Mouse (Mus musculus): ENCODE measurements around the gene Orm2. TPM values are rescaled to one million over a fixed set of nuclear protein-coding genes. Genes with fewer than 3 reads are reported as not detected.

The Orm2 gene
- polyA plus RNA-seq, 2 experiments = not detected

- no peaks in the 10 kb centered on the region for H3K36me3 ChIP-seq (ENCODE audit: control insufficient read depth, insufficient read depth, low read length)
- H3K27me3 ChIP-seq (ENCODE audit: control insufficient read depth, insufficient read depth, low read length) = no peaks in the 10 kb centered on the region
- no peaks in the 10 kb centered on the region for H3K9me3 ChIP-seq (ENCODE audit: control insufficient read depth, low read length)
- no peaks in the 10 kb centered on the region for H3K4me1 ChIP-seq (ENCODE audit: control insufficient read depth, insufficient read depth, low read length)
- H3K4me3 ChIP-seq (replicated peaks; ENCODE audit: low read length) = no peak overlapping the region
- no peak for TF ChIP-seq POLR2A (IDR thresholded peaks at IDR 0.05; ENCODE audit: borderline replicate concordance, extremely low read depth, insufficient read depth, insufficient read length)
- H3K9ac ChIP-seq (ENCODE audit: low read depth, low read length, severe bottlenecking) = no peak overlapping the region
- ATAC-seq (ENCODE audit: low FRiP score, low read depth) (no peak), DNase-seq (ENCODE audit: low spot score) (no peak)
- H3K27ac ChIP-seq (replicated peaks; ENCODE audit: low read depth, low read length) = no peak overlapping the region
- H3K4me2 ChIP-seq (replicated peaks; ENCODE audit: low read depth, low read length, severe bottlenecking) = no peak overlapping the region
These were observed 17.0 kb upstream of the Orm2 start for GRCm38 (mm10) chr4:63345261-63345660.

- no peaks in the 10 kb centered on the region for H3K27me3 ChIP-seq (ENCODE audit: control insufficient read depth, insufficient read depth, low read length)
- no peak for DNase-seq (ENCODE audit: low spot score)
- no peak overlapping the region for H3K4me3 ChIP-seq (replicated peaks; ENCODE audit: low read length)
- no peak overlapping the region for H3K4me2 ChIP-seq (replicated peaks; ENCODE audit: low read depth, low read length, severe bottlenecking)
- no peaks in the 10 kb centered on the region for H3K36me3 ChIP-seq (ENCODE audit: control insufficient read depth, insufficient read depth, low read length)
- H3K9me3 ChIP-seq (ENCODE audit: control insufficient read depth, low read length) = no peaks in the 10 kb centered on the region
- no peak for ATAC-seq (ENCODE audit: low FRiP score, low read depth)
- H3K4me1 ChIP-seq (ENCODE audit: control insufficient read depth, insufficient read depth, low read length) = peaks cover 3% of the 10 kb centered on the region
- no peak overlapping the region for H3K9ac ChIP-seq (ENCODE audit: low read depth, low read length, severe bottlenecking)
- 81% methylated on average over 4 of the region's 4 CpGs for WGBS
- TF ChIP-seq POLR2A (IDR thresholded peaks at IDR 0.05; ENCODE audit: borderline replicate concordance, extremely low read depth, insufficient read depth, insufficient read length) = no peak
- no peak overlapping the region for H3K27ac ChIP-seq (replicated peaks; ENCODE audit: low read depth, low read length)
These were observed 15.6 kb upstream of the Orm2 start for GRCm38 (mm10) chr4:63346659-63347058.

- H3K27ac ChIP-seq (replicated peaks; ENCODE audit: low read depth, low read length) = no peak overlapping the region
- no peaks in the 10 kb centered on the region for H3K9me3 ChIP-seq (ENCODE audit: control insufficient read depth, low read length)
- TF ChIP-seq POLR2A (IDR thresholded peaks at IDR 0.05; ENCODE audit: borderline replicate concordance, extremely low read depth, insufficient read depth, insufficient read length) = no peak
- no peak overlapping the region for H3K4me3 ChIP-seq (replicated peaks; ENCODE audit: low read length)
- H3K4me1 ChIP-seq (ENCODE audit: control insufficient read depth, insufficient read depth, low read length) = peaks cover 3% of the 10 kb centered on the region
- H3K27me3 ChIP-seq (ENCODE audit: control insufficient read depth, insufficient read depth, low read length) = no peaks in the 10 kb centered on the region
- DNase-seq (ENCODE audit: low spot score) (no peak), ATAC-seq (ENCODE audit: low FRiP score, low read depth) (no peak)
- WGBS = 78% methylated on average over 6 of the region's 6 CpGs
- H3K4me2 ChIP-seq (replicated peaks; ENCODE audit: low read depth, low read length, severe bottlenecking) = no peak overlapping the region
- no peaks in the 10 kb centered on the region for H3K36me3 ChIP-seq (ENCODE audit: control insufficient read depth, insufficient read depth, low read length)
- no peak overlapping the region for H3K9ac ChIP-seq (ENCODE audit: low read depth, low read length, severe bottlenecking)
These were observed 13.7 kb upstream of the Orm2 start for GRCm38 (mm10) chr4:63348524-63348923.

- no peaks in the 10 kb centered on the region for H3K9me3 ChIP-seq (ENCODE audit: control insufficient read depth, low read length)
- no peak within 1 kb of the TSS for H3K4me3 ChIP-seq (replicated peaks; ENCODE audit: low read length)
- no peaks in the 10 kb centered on the region for H3K36me3 ChIP-seq (ENCODE audit: control insufficient read depth, insufficient read depth, low read length)
- H3K9ac ChIP-seq (ENCODE audit: low read depth, low read length, severe bottlenecking) = no peak within 1 kb of the TSS
- no peak for TF ChIP-seq POLR2A (IDR thresholded peaks at IDR 0.05; ENCODE audit: borderline replicate concordance, extremely low read depth, insufficient read depth, insufficient read length)
- H3K4me1 ChIP-seq (ENCODE audit: control insufficient read depth, insufficient read depth, low read length) = peaks cover 3% of the 10 kb centered on the region
- H3K4me2 ChIP-seq (replicated peaks; ENCODE audit: low read depth, low read length, severe bottlenecking) = no peak within 1 kb of the TSS
- DNase-seq (ENCODE audit: low spot score) = no peak
- 79% methylated on average over 4 of the region's 4 CpGs for WGBS
- ATAC-seq (ENCODE audit: low FRiP score, low read depth) = no peak
- H3K27ac ChIP-seq (replicated peaks; ENCODE audit: low read depth, low read length) = no peak within 1 kb of the TSS
- H3K27me3 ChIP-seq (ENCODE audit: control insufficient read depth, insufficient read depth, low read length) = no peaks in the 10 kb centered on the region
These were observed 6.2 kb upstream of the Orm2 start, which contains the start of gene Orm3 for GRCm38 (mm10) chr4:63355877-63356665. Gene Orm3, plus strand, starts transcription at chr4:63356162.

- Histone ChIP-seq H3K27ac (replicated peaks; ENCODE audit: low read depth, low read length) (no peak overlapping the region), H3K9ac (ENCODE audit: low read depth, low read length, severe bottlenecking) (no peak overlapping the region), H3K4me3 (replicated peaks; ENCODE audit: low read length) (no peak overlapping the region), H3K4me2 (replicated peaks; ENCODE audit: low read depth, low read length, severe bottlenecking) (no peak overlapping the region), H3K27me3 (ENCODE audit: control insufficient read depth, insufficient read depth, low read length) (no peaks in the 10 kb centered on the region), H3K36me3 (ENCODE audit: control insufficient read depth, insufficient read depth, low read length) (no peaks in the 10 kb centered on the region), H3K4me1 (ENCODE audit: control insufficient read depth, insufficient read depth, low read length) (no peaks in the 10 kb centered on the region), H3K9me3 (ENCODE audit: control insufficient read depth, low read length) (no peaks in the 10 kb centered on the region)
- 58% methylated on average over 2 of the region's 2 CpGs for WGBS
- ATAC-seq (ENCODE audit: low FRiP score, low read depth) (no peak), DNase-seq (ENCODE audit: low spot score) (no peak)
- no peak for TF ChIP-seq POLR2A (IDR thresholded peaks at IDR 0.05; ENCODE audit: borderline replicate concordance, extremely low read depth, insufficient read depth, insufficient read length)
These were observed 5.2 kb upstream of the Orm2 start for GRCm38 (mm10) chr4:63356981-63357570.
